Mouse (Mus musculus) brown adipose tissue, adult 24 weeks (tissue): ENCODE results near the gene Kcnc3. TPM values are rescaled to one million over a fixed set of nuclear protein-coding genes. Genes with fewer than 3 reads are reported as not detected.
A peak's percentile ranks its signal among the peaks of the same experiment; 100 is the strongest.

ENCODE experiments used
- H3K27ac ChIP-seq: fragments of 200-500 bp; replicated peaks from 2 replicates; pipeline ENCODE4 v1.5.1; 2012; ENCODE audit warnings: low read depth, mild to moderate bottlenecking, low read length
- H3K4me1 ChIP-seq: fragments of 200-500 bp; 2 replicates; pipeline ENCODE4 v1.6.1; 2012; ENCODE audit warnings: low read length, mixed read lengths; ENCODE audit not compliant: control insufficient read depth, insufficient read depth, insufficient read length
- H3K4me3 ChIP-seq: fragments of 200-500 bp; 2 replicates; pipeline ENCODE4 v1.5.1; 2012; ENCODE audit warnings: low read depth, mild to moderate bottlenecking, low read length, moderate library complexity; ENCODE audit not compliant: insufficient read depth
- polyA plus RNA-seq: library from polyadenylated mRNA; stranded (reverse); fragments of >200 nt; gene quantifications from 2 replicates; pipeline ENCODE4 v1.2.4, GENCODE M21; 2012; ENCODE audit not compliant: missing spikeins, insufficient read depth, insufficient read length

Gene Kcnc3
- polyA plus RNA-seq = 0.83 TPM in 1 of 2 replicates, not detected in the other

DNA sequence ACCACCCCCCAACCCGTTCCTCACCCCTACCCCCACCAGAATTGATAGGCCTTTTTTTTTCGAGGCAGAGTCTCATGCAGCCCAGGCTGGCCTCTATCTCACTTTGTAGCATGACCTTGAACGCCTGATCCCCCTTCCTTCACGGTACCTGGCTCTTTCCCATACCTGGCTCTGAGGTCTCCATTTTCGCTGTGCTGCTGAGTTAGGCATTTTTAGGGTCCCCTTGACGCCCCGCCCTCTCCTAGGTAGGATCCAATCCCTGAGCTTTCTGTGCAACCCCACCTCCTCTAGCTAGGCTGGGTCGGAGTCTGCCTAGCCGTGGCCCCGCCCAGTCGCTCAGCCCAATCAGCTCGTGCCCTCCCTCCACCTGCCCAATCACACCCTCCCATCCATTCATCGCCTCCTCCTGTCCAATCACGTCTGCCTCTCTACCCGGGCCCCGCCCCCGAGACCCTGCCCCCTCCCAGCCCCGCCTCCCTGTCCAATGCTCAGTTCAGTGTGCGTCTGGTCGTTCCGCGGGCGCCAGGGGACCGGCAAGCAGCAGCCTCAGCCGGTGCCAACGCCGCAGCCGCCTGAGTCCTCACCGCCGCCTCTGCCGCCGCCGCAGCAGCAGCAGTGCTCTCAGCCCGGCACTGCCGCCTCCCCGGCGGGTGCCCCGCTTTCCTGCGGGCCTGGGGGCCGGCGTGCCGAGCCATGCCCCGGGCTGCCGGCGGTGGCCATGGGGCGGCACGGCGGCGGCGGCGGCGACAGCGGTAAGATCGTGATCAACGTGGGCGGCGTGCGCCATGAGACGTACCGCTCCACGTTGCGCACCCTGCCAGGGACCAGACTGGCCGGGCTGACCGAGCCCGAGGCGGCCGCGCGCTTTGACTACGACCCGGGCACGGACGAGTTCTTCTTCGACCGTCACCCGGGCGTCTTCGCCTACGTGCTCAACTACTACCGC lies at the start of gene Kcnc3:
Gene Kcnc3, plus strand, starts transcription at position 263 of the 946 bp plus-strand sequence.
- H3K4me3 ChIP-seq = peak within 1 kb of the TSS; percentile 29
- H3K4me1 ChIP-seq = peaks cover 2% of the 10 kb centered on the region
- H3K27ac ChIP-seq = no peak within 1 kb of the TSS

DNA sequence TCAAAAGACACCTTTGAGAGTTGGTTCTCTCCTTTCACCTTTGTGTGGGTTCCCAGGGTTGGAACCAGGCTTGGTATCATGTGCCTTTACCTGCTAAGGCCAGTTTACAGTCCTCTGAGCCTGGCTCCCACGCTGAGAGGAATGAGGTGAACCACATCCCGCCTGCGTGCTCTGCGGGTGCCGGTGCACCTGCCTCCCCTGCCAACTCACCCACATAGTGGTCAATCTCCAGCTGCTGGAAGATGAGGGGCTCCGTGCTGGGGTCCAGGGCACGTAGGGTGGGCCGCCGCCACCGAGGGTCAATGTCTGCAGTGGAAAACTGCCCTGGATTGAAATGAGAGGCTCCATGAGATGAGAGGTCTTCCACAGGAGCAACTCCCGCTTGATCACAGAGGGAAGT lies 47.9 kb upstream of the Kcnc3 start:
- H3K27ac ChIP-seq = no peak overlapping the region
- no peak overlapping the region for H3K4me3 ChIP-seq
- peaks cover under 1% of the 10 kb centered on the region; the same call in 1 of the 2 replicates for H3K4me1 ChIP-seq

DNA sequence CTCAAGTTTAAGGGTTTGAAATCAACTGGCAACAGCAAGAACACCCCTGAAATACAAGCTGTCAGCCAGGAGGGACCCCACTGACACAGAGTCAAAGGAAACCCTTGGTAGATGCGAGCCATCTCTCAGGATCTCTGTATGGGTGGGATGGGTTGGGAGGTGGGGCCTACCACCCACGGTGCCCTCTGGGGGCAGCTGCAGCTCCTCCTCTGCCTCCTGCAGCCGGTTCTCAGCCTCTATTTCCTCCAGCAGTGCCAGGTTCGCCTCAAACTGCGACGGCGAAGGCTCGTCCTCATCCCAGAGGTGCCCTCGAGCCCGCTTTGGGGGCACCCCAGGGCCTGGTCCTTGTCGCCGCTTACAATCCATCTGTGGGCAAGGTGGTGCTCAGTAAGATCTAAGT lies 47.4 kb upstream of the Kcnc3 start:
- peaks cover 5% of the 10 kb centered on the region; the same call in 1 of the 2 replicates for H3K4me1 ChIP-seq
- H3K27ac ChIP-seq = no peak overlapping the region
- no peak overlapping the region for H3K4me3 ChIP-seq

DNA sequence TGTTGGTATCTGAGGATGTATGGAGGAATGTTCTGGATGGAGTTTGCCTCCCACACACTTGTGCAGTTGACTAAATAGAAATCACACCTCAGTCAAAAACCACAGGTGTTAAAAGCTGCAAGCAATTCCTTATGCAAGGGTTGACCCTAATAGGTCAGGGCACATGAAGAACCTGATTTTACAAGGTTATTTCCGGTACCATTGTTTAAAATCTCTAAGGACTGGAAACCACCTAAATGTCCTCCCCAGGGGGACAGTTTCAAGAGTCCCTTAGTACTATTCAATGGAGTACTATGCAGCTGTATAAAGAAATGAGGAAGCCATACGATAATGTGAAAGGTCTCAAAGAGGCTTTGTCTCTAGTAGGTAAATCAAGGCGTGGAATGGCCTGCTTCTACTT lies 44.2 kb upstream of the Kcnc3 start:
- H3K27ac ChIP-seq = no peak overlapping the region
- H3K4me1 ChIP-seq = peaks cover 5% of the 10 kb centered on the region; the same call in 1 of the 2 replicates
- H3K4me3 ChIP-seq = no peak overlapping the region

DNA sequence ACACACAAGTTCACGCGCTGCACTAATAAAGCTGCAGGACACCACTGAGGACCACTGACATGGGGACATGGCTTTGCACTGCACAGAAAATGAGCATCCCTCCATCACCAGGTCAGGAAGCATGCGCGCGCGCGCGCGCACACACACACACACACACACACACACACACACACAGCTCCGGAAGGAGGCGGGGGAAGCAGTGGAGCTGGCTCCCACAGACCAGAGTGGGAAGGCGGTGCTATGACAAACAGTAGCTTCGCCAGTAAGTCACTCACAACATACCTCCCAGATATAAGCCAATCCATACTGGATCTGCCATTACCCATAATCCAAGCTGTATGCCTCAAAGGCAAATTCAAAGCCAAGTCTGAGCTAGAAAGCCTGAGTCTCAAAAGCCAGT lies 43.4 kb upstream of the Kcnc3 start:
- Histone ChIP-seq H3K27ac (no peak overlapping the region), H3K4me1 (peaks cover 5% of the 10 kb centered on the region; the same call in 1 of the 2 replicates), H3K4me3 (no peak overlapping the region)

DNA sequence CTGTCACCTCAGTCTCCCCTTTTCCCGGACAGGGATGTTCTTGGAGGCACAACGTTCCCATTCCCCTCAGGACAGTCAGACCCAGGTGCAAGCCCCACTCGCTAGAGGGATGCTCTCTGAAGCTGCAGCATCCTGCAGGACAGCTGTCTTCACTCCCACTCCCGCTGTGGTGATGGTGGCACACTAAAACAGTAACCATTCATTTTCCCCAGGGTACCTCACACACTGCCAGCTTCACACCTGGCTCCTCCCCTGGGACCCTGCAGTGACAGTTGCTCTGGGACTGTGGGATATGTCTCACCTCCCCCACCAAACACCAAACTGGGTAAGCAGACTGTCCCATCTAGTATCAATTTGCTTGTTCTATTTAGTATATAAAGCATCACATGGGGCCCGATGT lies 42.7 kb upstream of the Kcnc3 start:
- Histone ChIP-seq H3K27ac (peak overlapping the region; percentile 41; the same call in 1 of the 2 replicates), H3K4me3 (peak overlapping the region; percentile 70)

DNA sequence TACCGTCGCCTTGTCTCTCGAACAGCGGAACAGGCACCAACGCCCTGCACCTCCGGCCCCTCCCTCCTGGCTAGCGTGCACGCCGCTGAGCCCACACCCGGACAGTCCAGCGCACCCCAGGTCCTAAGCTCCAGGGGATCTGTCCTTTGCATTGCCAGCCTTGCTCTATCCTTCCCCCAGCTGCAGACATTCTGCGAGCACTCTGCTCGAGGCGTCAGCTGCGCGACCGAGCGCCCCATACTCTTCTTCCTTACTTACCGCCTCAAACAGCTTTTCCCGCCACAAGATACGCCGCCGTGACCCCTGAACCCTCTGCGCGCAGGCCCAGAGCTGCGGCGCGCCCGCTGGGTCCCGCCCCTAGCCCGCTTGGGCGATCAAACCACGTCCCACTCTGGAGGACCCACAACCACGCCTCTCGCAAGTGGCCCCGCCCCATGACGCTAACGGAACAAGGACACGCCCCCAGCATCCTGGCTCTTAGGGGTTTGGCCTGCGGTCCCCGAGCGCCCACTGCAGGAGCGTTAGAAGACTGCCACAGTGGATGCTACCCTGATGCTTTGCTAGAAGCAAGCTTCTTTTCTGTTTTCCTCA lies 41.9 kb upstream of the Kcnc3 start, which contains the start of gene Pold1:
Gene Pold1, minus strand, starts transcription at position 353 of the 591 bp plus-strand sequence.
- Histone ChIP-seq H3K4me1 (peaks cover 8% of the 10 kb centered on the region; the same call in 1 of the 2 replicates), H3K27ac (peak within 1 kb of the TSS; percentile 41), H3K4me3 (peak within 1 kb of the TSS; percentile 70)

More for the DNA sequence above, 42.7 kb upstream of the Kcnc3 start:
- peaks cover 5% of the 10 kb centered on the region; the same call in 1 of the 2 replicates for H3K4me1 ChIP-seq

DNA sequence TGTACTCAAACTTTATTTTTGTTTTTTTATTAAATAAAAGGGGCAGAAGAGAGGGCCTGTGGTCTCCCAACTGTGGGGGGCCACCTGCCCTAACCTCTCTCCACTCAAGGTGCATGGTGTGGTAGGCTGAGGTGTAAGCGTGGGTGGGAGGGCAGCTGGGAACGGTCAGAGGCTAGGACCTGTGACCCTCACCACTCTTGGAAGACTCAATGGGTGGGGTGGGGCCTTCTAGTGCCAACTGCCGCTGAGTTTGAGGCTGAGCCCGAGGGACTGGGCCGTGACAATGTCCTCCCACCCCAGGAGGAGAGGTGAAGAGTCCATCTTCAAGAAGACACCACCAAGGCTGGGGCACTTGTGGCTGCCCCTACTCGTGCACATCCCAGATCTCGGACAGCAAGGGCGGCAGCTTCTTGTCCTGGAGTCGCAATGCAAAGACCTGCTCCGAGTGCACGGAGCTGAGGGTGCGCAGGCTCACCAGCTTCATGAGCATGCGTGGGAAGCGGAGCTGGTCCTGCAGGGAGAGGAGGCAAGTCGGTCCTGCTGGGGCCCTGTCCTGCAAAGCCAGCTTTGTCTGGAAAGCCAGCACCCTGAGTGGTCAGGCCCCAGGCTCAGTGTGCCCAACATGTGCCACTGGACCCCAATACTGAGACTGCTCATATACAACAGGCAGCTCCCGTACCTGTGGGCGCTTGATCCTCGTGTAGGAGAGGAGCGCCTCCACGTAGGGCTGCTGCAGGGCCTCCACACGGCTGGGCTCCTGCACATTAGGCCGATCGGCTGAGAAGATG lies 40.6 kb upstream of the Kcnc3 start:
- H3K27ac ChIP-seq = no peak overlapping the region
- no peak overlapping the region for H3K4me3 ChIP-seq
- H3K4me1 ChIP-seq = peaks cover 8% of the 10 kb centered on the region; the same call in 1 of the 2 replicates

DNA sequence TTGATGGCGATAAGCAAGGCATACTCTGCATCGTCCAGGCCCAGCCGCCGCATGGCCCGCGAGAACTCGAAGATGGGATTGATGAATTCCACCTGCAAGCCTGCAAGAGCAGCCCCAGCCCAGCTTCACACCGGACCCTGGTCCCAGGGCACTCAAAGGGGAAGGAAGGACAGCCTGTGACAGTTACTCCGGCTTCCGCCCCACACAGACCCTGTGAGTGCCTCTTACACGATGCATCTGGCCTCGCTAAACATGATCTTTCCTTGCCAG lies 40.1 kb upstream of the Kcnc3 start:
- Histone ChIP-seq H3K27ac (no peak overlapping the region), H3K4me3 (no peak overlapping the region), H3K4me1 (peaks cover 8% of the 10 kb centered on the region; the same call in 1 of the 2 replicates)

DNA sequence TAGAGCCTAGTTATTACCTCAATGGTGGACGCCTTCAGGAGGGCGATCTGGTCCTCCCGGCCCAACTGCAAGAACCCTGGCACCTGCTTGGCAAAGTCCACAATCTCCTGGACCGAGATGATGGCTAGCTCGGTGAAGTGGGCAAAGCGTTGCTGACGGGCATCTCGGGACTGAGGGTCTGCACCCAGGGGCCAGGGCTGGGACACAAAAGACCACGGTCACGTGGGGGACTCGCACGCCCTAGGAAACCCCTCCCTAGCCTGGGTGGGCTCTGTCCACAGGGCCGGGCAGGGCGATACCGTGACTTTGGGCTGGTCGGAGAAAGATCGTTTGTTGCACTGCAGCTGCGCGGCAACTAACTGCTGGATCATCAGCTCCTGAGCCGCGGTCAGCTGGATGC lies 39.2 kb upstream of the Kcnc3 start:
- Histone ChIP-seq H3K4me1 (peaks cover 8% of the 10 kb centered on the region; the same call in 1 of the 2 replicates), H3K4me3 (no peak overlapping the region), H3K27ac (no peak overlapping the region)

DNA sequence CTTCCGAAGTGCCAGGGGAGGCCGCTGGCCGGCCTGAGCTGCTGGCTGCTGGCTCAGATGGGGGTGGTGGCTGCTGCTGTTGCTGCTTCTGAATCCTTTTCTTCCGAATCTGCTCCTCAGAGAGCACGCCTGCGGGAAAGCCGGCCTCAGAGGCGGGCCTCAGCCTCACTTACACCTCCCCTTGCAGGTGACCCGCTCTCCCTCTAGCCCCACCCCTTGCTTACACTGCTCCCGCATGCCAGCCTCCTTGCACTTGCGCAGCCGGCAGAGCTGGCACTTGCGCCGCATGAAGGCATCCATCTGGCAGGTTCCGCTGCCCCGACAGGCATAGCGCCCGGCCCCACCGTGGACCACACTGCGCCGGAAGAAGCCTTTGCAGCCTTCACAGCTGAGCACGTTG lies 38.7 kb upstream of the Kcnc3 start:
- H3K4me3 ChIP-seq = no peak overlapping the region
- H3K27ac ChIP-seq = no peak overlapping the region
- peaks cover 8% of the 10 kb centered on the region; the same call in 1 of the 2 replicates for H3K4me1 ChIP-seq

DNA sequence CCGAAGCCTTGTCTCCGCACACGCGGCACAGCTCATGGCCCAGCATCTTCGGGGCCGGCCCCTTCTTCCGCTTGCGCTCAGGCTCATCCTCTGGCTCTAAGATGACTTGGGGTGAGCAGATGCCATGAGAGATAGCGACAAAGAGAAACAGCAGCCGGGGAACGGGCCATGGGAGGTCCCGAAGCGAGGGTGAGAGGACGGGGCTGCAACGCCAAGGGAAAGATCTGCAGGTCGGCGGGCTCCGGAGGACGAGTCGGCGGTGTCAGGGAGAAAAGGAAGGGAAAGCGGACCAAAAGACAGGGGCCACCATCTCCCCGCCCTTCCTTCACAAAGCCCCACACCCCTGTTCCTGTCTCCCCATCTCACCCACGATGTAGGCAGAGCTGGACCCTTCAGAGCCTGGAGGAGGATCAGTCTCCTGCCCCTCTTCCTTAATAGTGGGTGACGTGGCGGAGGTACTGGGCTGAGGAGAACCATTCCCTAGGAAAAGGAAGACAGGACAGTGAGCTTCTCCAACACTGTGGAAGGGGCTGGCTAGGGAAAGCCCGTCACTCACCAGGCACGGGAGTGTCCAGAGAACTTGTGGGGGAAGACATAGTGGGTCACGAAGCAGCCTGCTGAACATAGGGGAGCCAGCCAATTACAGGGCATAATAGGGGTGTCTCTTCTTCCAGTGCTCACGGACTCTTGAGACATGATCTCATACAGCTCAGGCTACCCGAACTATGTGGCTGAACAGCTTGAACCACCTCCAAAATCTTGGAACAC lies 38.1 kb upstream of the Kcnc3 start:
- Histone ChIP-seq H3K27ac (no peak overlapping the region), H3K4me3 (peak overlapping the region; percentile 99; the same call in 1 of the 2 replicates), H3K4me1 (peaks cover 8% of the 10 kb centered on the region; the same call in 1 of the 2 replicates)

DNA sequence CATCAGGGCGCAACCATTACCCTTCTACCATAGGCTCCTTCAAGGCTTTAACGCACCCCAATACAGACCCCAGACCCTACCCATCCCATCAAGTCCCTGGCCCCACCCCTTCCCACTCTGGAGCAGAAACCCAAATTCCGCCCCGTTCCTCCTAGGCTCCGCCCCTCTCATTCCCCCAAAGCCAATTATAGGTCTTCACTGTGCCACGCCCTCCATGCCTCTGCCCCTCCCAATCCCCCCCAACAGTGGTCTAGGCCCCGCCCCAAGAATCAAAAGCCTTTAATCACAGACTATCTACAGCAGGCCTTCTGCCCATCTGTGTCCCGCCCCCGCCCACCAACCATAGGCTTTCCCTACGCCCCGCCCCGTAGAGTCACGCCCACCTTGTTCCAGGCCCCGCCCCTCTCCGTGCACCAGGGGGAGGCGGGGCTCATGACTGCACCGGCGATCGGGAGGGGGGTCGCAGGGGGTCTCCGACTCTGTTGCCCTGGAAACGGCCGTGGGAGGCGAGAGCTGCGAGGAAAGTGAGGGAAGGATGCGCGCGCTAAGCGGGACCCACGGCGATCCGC lies 37.2 kb upstream of the Kcnc3 start:
- peak overlapping the region; percentile 99 for H3K4me3 ChIP-seq

DNA sequence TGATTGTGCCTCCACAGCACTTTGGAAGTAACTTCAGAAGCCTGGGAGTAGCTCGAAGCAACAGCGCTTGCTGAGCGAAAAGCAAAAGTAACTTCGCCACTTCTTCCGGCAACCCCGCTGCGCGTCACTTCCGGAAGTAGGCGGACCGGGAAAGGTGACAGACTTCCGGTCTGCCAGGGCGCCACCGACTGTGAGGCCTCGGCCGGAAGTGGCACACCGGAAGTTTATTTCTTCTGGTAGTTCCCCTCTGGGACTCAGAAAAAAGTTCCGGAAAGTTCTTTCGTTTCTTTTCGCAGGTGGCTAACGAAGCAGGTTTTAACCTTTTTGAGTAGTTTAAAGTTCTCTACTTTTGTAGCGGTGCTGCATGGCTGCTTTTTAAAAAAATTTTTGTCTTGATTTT lies 36.6 kb upstream of the Kcnc3 start, which contains the start of gene Nr1h2:
Gene Nr1h2, minus strand, starts transcription at position 126 of the 400 bp plus-strand sequence.
- peak within 1 kb of the TSS; percentile 95 for H3K27ac ChIP-seq
- H3K4me3 ChIP-seq = peak within 1 kb of the TSS; percentile 99
- 0 out of 2 replicates have a peak, but pooled peaks cover 3% of the 10 kb centered on the region for H3K4me1 ChIP-seq

More for the DNA sequence above, 37.2 kb upstream of the Kcnc3 start:
- H3K4me1 ChIP-seq = 0 out of 2 replicates have a peak, but pooled peaks cover 3% of the 10 kb centered on the region
- H3K27ac ChIP-seq = peak overlapping the region; percentile 95
